Mouse (Mus musculus): Measurements from ENCODE around the gene Fam149b. TPM values are rescaled to one million over a fixed set of nuclear protein-coding genes. Genes with fewer than 3 reads are reported as not detected.

The Fam149b gene
- polyA plus RNA-seq, 1 experiment, result 38.4 TPM

GRCm38 (mm10) chr14:20339415-20339814 lies 8.5 kb upstream of the Fam149b start:
- 96% methylated on average over 5 of the region's 5 CpGs for WGBS
- DNase-seq, result no peak
- Histone ChIP-seq H3K27me3 (replicated peaks; ENCODE audit: control insufficient read depth, insufficient read depth, low read length) (no peaks in the 10 kb centered on the region), H3K4me1 (ENCODE audit: control insufficient read depth, insufficient read depth, low read length) (no peaks in the 10 kb centered on the region), H3K36me3 (ENCODE audit: control insufficient read depth, insufficient read depth, low read length) (no peaks in the 10 kb centered on the region), H3K27ac (ENCODE audit: insufficient read depth, low read depth, low read length) (no peak overlapping the region), H3K4me3 (ENCODE audit: insufficient read depth, low read depth, low read length) (no peak overlapping the region)
- TF ChIP-seq POLR2A (IDR thresholded peaks at IDR 0.05; ENCODE audit: low read depth, low read length) (no peak), CTCF (conservative IDR thresholded peaks at IDR 0.05; ENCODE audit: insufficient read depth, insufficient read length, low read depth, low read length) (no peak)

- no peak overlapping the region for H3K27ac ChIP-seq (ENCODE audit: insufficient read depth, low read depth, low read length)
- H3K27me3 ChIP-seq (replicated peaks; ENCODE audit: control insufficient read depth, insufficient read depth, low read length), result no peaks in the 10 kb centered on the region
- H3K36me3 ChIP-seq (ENCODE audit: control insufficient read depth, insufficient read depth, low read length), result no peaks in the 10 kb centered on the region
- peak; percentile 47 for DNase-seq
- no peaks in the 10 kb centered on the region for H3K4me1 ChIP-seq (ENCODE audit: control insufficient read depth, insufficient read depth, low read length)
- WGBS, result 80% methylated on average over 8 of the region's 8 CpGs
- TF ChIP-seq CTCF (conservative IDR thresholded peaks at IDR 0.05; ENCODE audit: insufficient read depth, insufficient read length, low read depth, low read length) (peak; percentile 32; the same call in 1 of the 2 replicates), POLR2A (IDR thresholded peaks at IDR 0.05; ENCODE audit: low read depth, low read length) (no peak)
- no peak overlapping the region for H3K4me3 ChIP-seq (ENCODE audit: insufficient read depth, low read depth, low read length)
These were observed 7.8 kb upstream of the Fam149b start for GRCm38 (mm10) chr14:20340149-20340548.

GRCm38 (mm10) chr14:20340866-20341265 lies 7.1 kb upstream of the Fam149b start:
- WGBS, result 80% methylated on average over 7 of the region's 7 CpGs
- no peaks in the 10 kb centered on the region for H3K36me3 ChIP-seq (ENCODE audit: control insufficient read depth, insufficient read depth, low read length)

GRCm38 (mm10) chr14:20345885-20346284 lies 2.1 kb upstream of the Fam149b start:
- WGBS, result 73% methylated on average over 9 of the region's 9 CpGs
- no peak overlapping the region for H3K27ac ChIP-seq (ENCODE audit: insufficient read depth, low read depth, low read length)
- H3K4me3 ChIP-seq (ENCODE audit: insufficient read depth, low read depth, low read length), result no peak overlapping the region
- no peak for DNase-seq
- H3K36me3 ChIP-seq (ENCODE audit: control insufficient read depth, insufficient read depth, low read length), result no peaks in the 10 kb centered on the region
- H3K4me1 ChIP-seq (ENCODE audit: control insufficient read depth, insufficient read depth, low read length), result no peaks in the 10 kb centered on the region; the same call in 1 of the 2 replicates
- TF ChIP-seq CTCF (conservative IDR thresholded peaks at IDR 0.05; ENCODE audit: insufficient read depth, insufficient read length, low read depth, low read length), result no peak
- no peaks in the 10 kb centered on the region for H3K27me3 ChIP-seq (replicated peaks; ENCODE audit: control insufficient read depth, insufficient read depth, low read length)

More at GRCm38 (mm10) chr14:20340866-20341265, 7.1 kb upstream of the Fam149b start:
- H3K4me3 ChIP-seq (ENCODE audit: insufficient read depth, low read depth, low read length), result no peak overlapping the region
- no peak overlapping the region for H3K27ac ChIP-seq (ENCODE audit: insufficient read depth, low read depth, low read length)
- H3K27me3 ChIP-seq (replicated peaks; ENCODE audit: control insufficient read depth, insufficient read depth, low read length), result no peaks in the 10 kb centered on the region
- no peaks in the 10 kb centered on the region for H3K4me1 ChIP-seq (ENCODE audit: control insufficient read depth, insufficient read depth, low read length)
- TF ChIP-seq POLR2A (IDR thresholded peaks at IDR 0.05; ENCODE audit: low read depth, low read length) (no peak), CTCF (conservative IDR thresholded peaks at IDR 0.05; ENCODE audit: insufficient read depth, insufficient read length, low read depth, low read length) (no peak)
- no peak for DNase-seq

GRCm38 (mm10) chr14:20347441-20347990 lies 446 bp upstream of the Fam149b start:
- no peak for DNase-seq
- Histone ChIP-seq H3K4me3 (ENCODE audit: insufficient read depth, low read depth, low read length) (peak overlapping the region; percentile 79), H3K27ac (ENCODE audit: insufficient read depth, low read depth, low read length) (peak overlapping the region; percentile 63), H3K36me3 (ENCODE audit: control insufficient read depth, insufficient read depth, low read length) (no peaks in the 10 kb centered on the region), H3K27me3 (replicated peaks; ENCODE audit: control insufficient read depth, insufficient read depth, low read length) (no peaks in the 10 kb centered on the region), H3K4me1 (ENCODE audit: control insufficient read depth, insufficient read depth, low read length) (no peaks in the 10 kb centered on the region; the same call in 1 of the 2 replicates)
- 1% methylated on average over 15 of the region's 15 CpGs for WGBS
- TF ChIP-seq POLR2A (IDR thresholded peaks at IDR 0.05; ENCODE audit: low read depth, low read length) (no peak), CTCF (conservative IDR thresholded peaks at IDR 0.05; ENCODE audit: insufficient read depth, insufficient read length, low read depth, low read length) (no peak)

GRCm38 (mm10) chr14:20363230-20363629 lies 15.3 kb downstream of the Fam149b start:
- DNase-seq, result no peak
- WGBS, result 87% methylated on average over 4 of the region's 4 CpGs
- Histone ChIP-seq H3K4me1 (ENCODE audit: control insufficient read depth, insufficient read depth, low read length) (no peaks in the 10 kb centered on the region), H3K36me3 (ENCODE audit: control insufficient read depth, insufficient read depth, low read length) (peaks cover 6% of the 10 kb centered on the region), H3K27ac (ENCODE audit: insufficient read depth, low read depth, low read length) (no peak overlapping the region), H3K27me3 (replicated peaks; ENCODE audit: control insufficient read depth, insufficient read depth, low read length) (no peaks in the 10 kb centered on the region), H3K4me3 (ENCODE audit: insufficient read depth, low read depth, low read length) (no peak overlapping the region)
- TF ChIP-seq POLR2A (IDR thresholded peaks at IDR 0.05; ENCODE audit: low read depth, low read length), result no peak
- no peak for TF ChIP-seq CTCF (conservative IDR thresholded peaks at IDR 0.05; ENCODE audit: insufficient read depth, insufficient read length, low read depth, low read length)

- H3K27me3 ChIP-seq (replicated peaks; ENCODE audit: control insufficient read depth, insufficient read depth, low read length), result no peaks in the 10 kb centered on the region
- H3K36me3 ChIP-seq (ENCODE audit: control insufficient read depth, insufficient read depth, low read length), result no peaks in the 10 kb centered on the region; the same call in 1 of the 2 replicates
- WGBS, result 98% methylated on average over 3 of the region's 3 CpGs
- no peak overlapping the region for H3K27ac ChIP-seq (ENCODE audit: insufficient read depth, low read depth, low read length)
- TF ChIP-seq POLR2A (IDR thresholded peaks at IDR 0.05; ENCODE audit: low read depth, low read length), result no peak
- TF ChIP-seq CTCF (conservative IDR thresholded peaks at IDR 0.05; ENCODE audit: insufficient read depth, insufficient read length, low read depth, low read length), result no peak
- H3K4me3 ChIP-seq (ENCODE audit: insufficient read depth, low read depth, low read length), result no peak overlapping the region
- DNase-seq, result no peak
- 0 out of 2 replicates have a peak, but pooled peaks cover 3% of the 10 kb centered on the region for H3K4me1 ChIP-seq (ENCODE audit: control insufficient read depth, insufficient read depth, low read length)
These were observed 20.3 kb downstream of the Fam149b start for GRCm38 (mm10) chr14:20368271-20368670.
